Mouse (Mus musculus) frontal cortex, postnatal 10 days (tissue): ENCODE measurements around the gene Vdac2.

ENCODE experiments used
- DNase-seq, 2 experiments: peaks; one replicate each; pipeline ENCODE4 v3.0.0; 2022; ENCODE audit warnings: low spot score in 2 of 2, mixed read lengths in 1 of 2

The Vdac2 gene

DNA sequence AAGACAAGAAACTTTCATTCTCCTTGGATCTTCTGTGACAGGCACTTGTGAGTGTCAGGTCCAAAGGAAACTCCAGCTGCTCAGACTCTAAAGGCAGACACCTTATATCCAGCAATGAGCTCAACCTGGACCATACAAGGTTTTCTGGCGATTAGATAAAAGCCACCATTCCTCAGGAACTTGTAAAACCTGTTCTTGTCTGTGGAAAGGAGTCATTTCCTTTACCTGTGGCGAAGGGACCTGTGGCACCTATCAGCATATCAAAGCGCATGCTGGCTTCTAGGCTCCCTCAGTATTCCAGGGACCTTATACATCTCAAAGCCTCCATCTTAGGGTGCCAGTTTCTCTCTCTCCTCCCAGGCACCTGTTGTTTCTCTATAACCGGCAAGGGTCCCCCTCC is 7.6 kb upstream of the Vdac2 start:
- DNase-seq = no peak

GRCm38 (mm10) chr14:21820880-21821505 is 4.0 kb upstream of the Vdac2 start:
- DNase-seq = no peak

- DNase-seq = no peak
Observed at GRCm38 (mm10) chr14:21822307-21822706, 2.7 kb upstream of the Vdac2 start.

GRCm38 (mm10) chr14:21822795-21823374 is 2.2 kb upstream of the Vdac2 start:
- DNase-seq = peak; percentile 44 to 55

GRCm38 (mm10) chr14:21823897-21824296 is 1.1 kb upstream of the Vdac2 start:
- DNase-seq = no peak

GRCm38 (mm10) chr14:21825786-21826491 is 901 bp downstream of the Vdac2 start:
- no peak for DNase-seq

- DNase-seq = peak; percentile 91 to 96
Observed at GRCm38 (mm10) chr14:21830876-21831767, 6.1 kb downstream of the Vdac2 start.

GRCm38 (mm10) chr14:21831830-21832403 is 6.9 kb downstream of the Vdac2 start:
- DNase-seq = no peak

GRCm38 (mm10) chr14:21838336-21839017 is 13.4 kb downstream of the Vdac2 start:
- no peak for DNase-seq

GRCm38 (mm10) chr14:21841819-21842592 is 17.0 kb downstream of the Vdac2 start:
- no peak for DNase-seq

DNA sequence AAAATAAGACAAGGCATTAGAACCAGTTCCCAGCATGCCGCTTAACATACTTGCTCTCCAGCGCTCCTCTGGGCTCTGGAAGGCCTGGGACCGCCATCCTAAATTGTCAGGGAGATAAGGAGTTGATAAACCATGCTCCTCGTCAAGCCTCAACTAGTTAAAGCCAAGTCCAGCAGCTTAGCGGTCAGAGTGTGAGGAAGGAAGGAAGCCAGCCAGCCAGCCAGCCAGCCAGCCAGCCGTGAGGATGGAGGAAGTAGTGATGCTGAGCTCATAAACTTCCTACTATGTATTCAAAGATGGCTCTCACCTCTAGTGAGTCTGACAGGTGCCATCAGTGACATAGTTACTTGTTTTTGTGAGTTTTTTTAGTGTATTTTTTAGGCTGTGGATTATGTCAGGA is 18.2 kb downstream of the Vdac2 start:
- DNase-seq = no peak

GRCm38 (mm10) chr14:21846827-21847380 is 21.9 kb downstream of the Vdac2 start:
- no peak for DNase-seq

DNA sequence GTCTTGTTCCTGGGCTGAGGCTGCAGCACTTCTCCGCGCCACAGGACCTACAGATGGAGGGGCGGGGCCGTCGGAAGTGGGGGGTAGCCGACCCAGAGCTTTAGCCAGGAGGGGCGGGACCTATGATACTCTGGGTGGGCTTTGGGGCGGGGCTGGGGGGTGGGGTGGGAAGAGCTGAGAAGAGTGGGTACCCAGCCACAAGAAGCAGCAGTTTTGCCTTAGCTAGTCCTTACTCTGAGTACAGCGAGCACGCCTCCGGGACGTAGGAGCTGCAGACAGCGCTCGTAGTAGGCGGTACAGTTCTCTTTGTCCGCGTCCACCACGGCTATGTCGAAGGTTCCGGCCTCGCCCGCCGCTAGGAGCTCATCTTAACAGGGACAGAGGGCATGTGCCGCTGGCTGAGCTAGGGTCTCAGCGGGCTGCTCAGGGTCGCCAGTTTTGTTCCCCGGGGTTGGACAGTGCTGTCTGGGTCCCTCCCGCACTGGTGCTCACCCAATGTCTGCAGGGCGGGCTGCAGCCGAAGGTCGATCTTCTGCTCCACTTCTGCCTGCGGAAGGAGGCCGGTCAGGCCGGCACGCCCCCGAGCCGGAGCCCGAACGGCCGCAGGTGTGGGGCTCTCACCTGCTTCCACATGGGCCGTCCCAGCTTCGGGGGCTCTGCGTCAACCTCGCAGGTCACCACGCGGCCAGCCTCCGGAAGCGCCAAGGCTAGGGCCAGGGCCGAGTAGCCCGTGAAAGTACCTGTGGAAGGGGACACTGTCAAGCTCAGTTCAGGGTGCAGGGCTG is 22.5 kb downstream of the Vdac2 start:
- peak in 1 of 2 experiments; percentile 57 for DNase-seq

GRCm38 (mm10) chr14:21848166-21849154 is 23.4 kb downstream of the Vdac2 start, which contains the start of gene Comtd1:
Gene Comtd1, minus strand, starts transcription at chr14:21848977.
- peak; percentile 86 to 94 for DNase-seq

DNA sequence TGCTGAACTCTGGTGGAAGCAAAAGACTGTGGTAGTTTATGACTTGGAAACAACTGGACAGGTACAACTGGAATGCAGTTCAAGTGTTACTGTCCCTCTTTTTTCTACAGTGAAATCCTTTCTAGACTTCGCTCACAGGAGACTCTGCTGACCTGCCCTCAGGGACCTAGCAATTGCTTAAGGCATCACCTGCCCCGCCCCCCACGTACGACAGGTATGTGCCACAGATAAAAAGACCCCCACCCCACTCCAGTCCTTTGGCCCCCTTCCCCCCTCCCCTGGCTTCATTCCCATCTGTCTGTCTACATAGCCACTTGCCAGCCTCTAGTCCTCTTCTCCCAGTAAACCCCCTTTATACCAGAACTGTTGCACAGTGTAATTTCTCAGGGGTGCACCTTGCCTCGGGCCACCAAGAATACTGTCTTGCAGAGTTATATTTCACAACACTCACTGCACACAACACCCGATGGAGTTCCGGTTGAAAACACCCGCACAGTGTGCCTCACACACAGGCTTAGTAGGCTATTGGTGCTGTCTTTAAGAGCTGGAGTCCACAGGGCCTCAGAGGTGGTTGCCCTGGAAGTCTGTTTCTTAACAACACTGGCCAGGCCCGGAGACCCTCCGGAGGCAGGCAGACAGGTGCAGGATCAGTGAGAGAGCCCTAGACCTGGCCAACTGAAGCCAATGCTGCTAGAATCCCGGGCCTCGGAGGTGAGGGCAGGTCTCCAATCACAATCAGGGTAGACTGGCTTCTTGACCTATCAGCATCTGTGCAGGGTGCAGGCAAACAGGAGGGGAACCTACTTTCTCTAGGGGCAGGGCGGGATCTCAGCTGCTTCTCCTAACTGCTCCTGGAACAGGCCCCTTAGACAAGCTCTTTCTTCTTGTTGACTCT is 24.7 kb downstream of the Vdac2 start:
- DNase-seq = no peak

GRCm38 (mm10) chr14:21850419-21851127 is 25.5 kb downstream of the Vdac2 start:
- DNase-seq = no peak
